Mouse (Mus musculus): Measurements from ENCODE around the gene Abcc4. TPM values are rescaled to one million over a fixed set of nuclear protein-coding genes. Genes with fewer than 3 reads are reported as not detected.

Gene Abcc4
- 10.3 and 12.8 TPM in 2 replicates for polyA plus RNA-seq (2012)

GRCm38 (mm10) chr14:118705808-118706731 lies at the start of gene Abcc4:
Gene Abcc4 (minus strand): TSS chr14:118706219.

Other genes with a start within 250 kb of the Abcc4 start
- gene Cldn10, start 81.7 kb upstream of the Abcc4 start, polyA plus RNA-seq (2012), result 0.04 and 0.06 TPM in 2 replicates
- 0.26 and 0.36 TPM in 2 replicates for gene Dzip1, start 219.2 kb upstream of the Abcc4 start, polyA plus RNA-seq (2012)
- gene Dnajc3, start 231.8 kb upstream of the Abcc4 start, polyA plus RNA-seq (2012), result 8.8 and 10.5 TPM in 2 replicates